Mouse (Mus musculus) brain, adult 2 months (tissue): ENCODE measurements at regions not wholly inside any gene's neighbourhood (a gene's known extent, or its start where the extent isn't known, plus 50 kb on each side); places are given as distances from the start of the nearest gene placed in this dataset.

Source experiments
- DNase-seq: peaks from one replicate; pipeline ENCODE4 v3.0.0; 2011; ENCODE audit warnings: low read depth, low spot score

GRCm38 (mm10) chr6:141136664-141137375, 112.2 kb upstream of the Pde3a start:
- peak; percentile 16 for DNase-seq

- no peak for DNase-seq
These were observed 108.1 kb upstream of the Pde3a start for GRCm38 (mm10) chr6:141141016-141141415.

GRCm38 (mm10) chr6:141148417-141149169, 100.5 kb upstream of the Pde3a start:
- no peak for DNase-seq

GRCm38 (mm10) chr6:141149170-141149917, 99.7 kb upstream of the Pde3a start:
- no peak for DNase-seq

- no peak for DNase-seq
These were observed 89.7 kb upstream of the Pde3a start for GRCm38 (mm10) chr6:141159326-141159725.

GRCm38 (mm10) chr6:141161626-141162233, 87.3 kb upstream of the Pde3a start:
- DNase-seq = no peak

GRCm38 (mm10) chr6:141167270-141167669, 81.8 kb upstream of the Pde3a start:
- DNase-seq = no peak

- peak; percentile 28 for DNase-seq
These were observed 80.7 kb upstream of the Pde3a start for GRCm38 (mm10) chr6:141168356-141168755.

- peak; percentile 10 for DNase-seq
These were observed 65.3 kb upstream of the Pde3a start for GRCm38 (mm10) chr6:141183782-141184181.

- no peak for DNase-seq
These were observed 61.0 kb upstream of the Pde3a start for GRCm38 (mm10) chr6:141188036-141188435.

- no peak for DNase-seq
These were observed 60.0 kb upstream of the Pde3a start for GRCm38 (mm10) chr6:141189093-141189492.

GRCm38 (mm10) chr6:141189701-141190100, 59.4 kb upstream of the Pde3a start:
- no peak for DNase-seq

- DNase-seq = no peak
These were observed 58.7 kb upstream of the Pde3a start for GRCm38 (mm10) chr6:141190383-141190782.

GRCm38 (mm10) chr6:141197501-141197900, 51.6 kb upstream of the Pde3a start:
- DNase-seq = no peak
